Mouse (Mus musculus): ENCODE measurements around the gene Plxdc1.

DNA sequence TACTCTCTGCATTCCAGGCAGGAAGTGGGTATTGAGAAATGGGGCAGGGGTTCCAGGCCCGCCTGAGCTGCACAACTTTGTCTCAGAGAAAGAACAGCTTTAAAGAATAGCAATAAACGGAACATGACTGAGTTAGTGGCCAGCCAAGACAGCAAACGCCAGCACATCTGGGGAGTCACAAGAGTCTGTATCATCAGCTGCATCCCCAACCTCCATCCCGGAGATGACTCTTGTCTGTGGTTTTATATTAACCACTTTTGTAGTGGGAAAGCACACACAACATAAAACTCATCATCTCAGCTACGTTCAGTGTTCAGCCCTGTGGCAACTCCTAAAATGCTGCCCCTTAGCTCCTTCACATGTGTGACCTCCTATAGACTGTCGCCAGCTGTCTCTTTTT, 84.4 kb downstream of the Plxdc1 start:
- TF ChIP-seq CTCF (IDR thresholded peaks at IDR 0.05; ENCODE audit: low read depth, low read length) (no peak), EP300 (IDR thresholded peaks at IDR 0.05; ENCODE audit: insufficient read depth, low read depth, low read length) (no peak), POLR2A (IDR thresholded peaks at IDR 0.05; ENCODE audit: insufficient read depth, low read length) (no peak)
